Mouse (Mus musculus) limb, embryonic 13.5 days (tissue): ENCODE measurements around the gene Fnbp1l. TPM values are rescaled to one million over a fixed set of nuclear protein-coding genes. Genes with fewer than 3 reads are reported as not detected.

Experiments used
- ATAC-seq: fragments of 200-750 bp; cut with Nextera tagmentation; 2 replicates; pipeline ENCODE4 v1.8.0; 2017; ENCODE audit warnings: low read depth, moderate number of reproducible peaks, moderate TSS enrichment; ENCODE audit not compliant: low FRiP score
- H3K27ac ChIP-seq: fragments of 300-500 bp; sonication (generic); 2 replicates; pipeline ENCODE4 v1.5.1; 2015; ENCODE audit warnings: inconsistent platforms, mild to moderate bottlenecking, moderate library complexity
- H3K27me3 ChIP-seq: fragments of 300-500 bp; sonication (generic); 2 replicates; pipeline ENCODE4 v1.6.1; 2015; ENCODE audit warnings: mild to moderate bottlenecking, inconsistent platforms
- H3K36me3 ChIP-seq: fragments of 300-500 bp; sonication (generic); 2 replicates; pipeline ENCODE4 v1.6.1; 2015; ENCODE audit warnings: inconsistent platforms, mild to moderate bottlenecking, moderate library complexity
- H3K4me1 ChIP-seq: fragments of 300-500 bp; sonication (generic); 2 replicates; pipeline ENCODE4 v1.6.1; 2015; ENCODE audit warnings: inconsistent platforms
- H3K4me2 ChIP-seq: fragments of 300-500 bp; sonication (generic); replicated peaks from 2 replicates; pipeline ENCODE4 v1.6.1; 2015; ENCODE audit warnings: inconsistent platforms, mild to moderate bottlenecking, moderate library complexity
- H3K4me3 ChIP-seq: fragments of 300-500 bp; sonication (generic); 2 replicates; pipeline ENCODE4 v1.5.1; 2015; ENCODE audit warnings: moderate library complexity, mild to moderate bottlenecking, inconsistent platforms
- H3K9ac ChIP-seq: fragments of 300-500 bp; sonication (generic); 2 replicates; pipeline ENCODE4 v1.6.1; 2015; ENCODE audit warnings: mild to moderate bottlenecking, inconsistent platforms
- H3K9me3 ChIP-seq: fragments of 300-500 bp; sonication (generic); 2 replicates; pipeline ENCODE4 v1.6.1; 2016; ENCODE audit warnings: inconsistent platforms
- WGBS: fragments of 180-500 bp; shearing (Covaris S2); methylation state at CpG from one replicate; pipeline ENCODE4 v1.1.7; 2015; 5-methylcytosine and 5-hydroxymethylcytosine counted together
- polyA plus RNA-seq: library from polyadenylated mRNA; unstranded; fragments of >200 nt; fragmentation: Nextera tagmentation; extraction: Ambion mirVana; gene quantifications from 2 replicates; pipeline ENCODE4 v1.2.1, GENCODE M21; 2015

Gene Fnbp1l
- polyA plus RNA-seq, 1 experiment from 2014 or later = 77.8 TPM

DNA sequence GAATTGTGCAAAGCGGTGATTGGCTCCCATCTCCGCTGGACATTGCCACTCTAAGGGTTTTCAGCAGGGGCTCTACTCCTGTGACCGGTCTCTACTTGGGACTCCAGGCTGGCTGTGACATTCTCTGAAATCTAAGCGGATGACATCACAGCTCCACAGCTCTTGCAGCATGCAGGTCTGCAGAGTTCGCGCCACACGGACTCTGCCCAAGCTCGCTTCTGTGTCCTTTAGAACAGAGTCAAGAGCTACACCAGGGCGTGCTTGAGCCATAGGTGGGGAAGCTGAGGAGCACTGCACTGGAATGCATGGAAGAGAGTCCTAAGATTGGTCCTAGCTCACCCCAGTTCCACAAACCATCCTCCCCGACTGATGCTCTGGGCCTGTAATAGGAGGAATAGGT, 9.0 kb upstream of the Fnbp1l start:
- ATAC-seq = no peak
- Histone ChIP-seq H3K4me1 (peaks cover 8% of the 10 kb centered on the region; the same call in 1 of the 2 replicates), H3K4me3 (no peak overlapping the region), H3K9ac (no peak overlapping the region), H3K36me3 (no peaks in the 10 kb centered on the region), H3K27me3 (no peaks in the 10 kb centered on the region), H3K4me2 (no peak overlapping the region), H3K27ac (no peak overlapping the region), H3K9me3 (no peaks in the 10 kb centered on the region)
- WGBS = 94% methylated on average over 10 of the region's 10 CpGs

DNA sequence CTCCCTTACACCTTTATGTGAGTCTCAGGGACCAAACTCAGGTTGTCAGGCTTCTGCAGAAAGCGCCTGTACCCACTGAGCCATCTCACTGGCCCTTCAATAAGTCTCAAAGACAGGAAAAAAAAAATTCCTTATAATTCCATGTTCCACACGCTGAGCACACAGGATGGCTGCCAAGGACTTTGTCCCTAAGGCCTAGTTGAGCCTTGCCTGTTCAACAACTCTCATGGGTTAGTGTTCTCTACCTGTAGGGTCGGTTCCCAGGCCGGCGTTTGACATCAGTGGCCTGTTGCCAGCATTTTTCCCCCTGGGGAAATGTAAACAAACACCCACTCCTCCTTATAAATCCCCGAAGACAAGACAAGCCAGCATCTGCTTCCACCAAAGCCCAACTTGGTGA, 8.3 kb upstream of the Fnbp1l start:
- WGBS = 79% methylated on average over 6 of the region's 6 CpGs
- no peaks in the 10 kb centered on the region for H3K36me3 ChIP-seq
- no peak overlapping the region for H3K27ac ChIP-seq
- no peak overlapping the region for H3K4me2 ChIP-seq
- peaks cover 8% of the 10 kb centered on the region; the same call in 1 of the 2 replicates for H3K4me1 ChIP-seq
- H3K9me3 ChIP-seq = no peaks in the 10 kb centered on the region
- H3K9ac ChIP-seq = no peak overlapping the region
- no peak for ATAC-seq
- H3K27me3 ChIP-seq = no peaks in the 10 kb centered on the region
- H3K4me3 ChIP-seq = no peak overlapping the region

DNA sequence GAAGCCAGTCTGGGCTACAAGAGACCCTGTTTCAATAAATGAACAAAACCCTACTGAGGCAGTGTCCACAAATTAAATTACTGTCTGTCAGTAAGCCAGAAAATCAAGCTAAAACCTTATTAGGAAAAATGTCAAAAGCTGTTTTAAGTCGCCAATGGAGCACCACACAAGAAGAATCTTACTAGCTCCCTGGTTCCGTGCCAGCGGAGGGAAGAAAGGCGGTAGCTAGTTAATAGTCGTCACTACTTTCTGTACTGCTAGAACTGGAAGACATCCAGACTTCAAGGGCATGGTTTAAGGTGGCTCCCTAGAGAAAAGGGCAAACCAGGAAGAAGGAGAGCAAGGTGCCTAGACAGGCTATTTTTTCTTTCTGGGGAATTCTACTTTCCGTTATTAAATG, 5.1 kb upstream of the Fnbp1l start:
- Histone ChIP-seq H3K9me3 (no peaks in the 10 kb centered on the region), H3K36me3 (no peaks in the 10 kb centered on the region), H3K4me2 (no peak overlapping the region), H3K9ac (no peak overlapping the region), H3K4me1 (peaks cover 18% of the 10 kb centered on the region), H3K27me3 (no peaks in the 10 kb centered on the region), H3K4me3 (no peak overlapping the region), H3K27ac (0 out of 2 replicates have a peak overlapping the region, but pooled peaks have one; percentile 3)
- 58% methylated on average over 6 of the region's 6 CpGs for WGBS
- no peak for ATAC-seq

DNA sequence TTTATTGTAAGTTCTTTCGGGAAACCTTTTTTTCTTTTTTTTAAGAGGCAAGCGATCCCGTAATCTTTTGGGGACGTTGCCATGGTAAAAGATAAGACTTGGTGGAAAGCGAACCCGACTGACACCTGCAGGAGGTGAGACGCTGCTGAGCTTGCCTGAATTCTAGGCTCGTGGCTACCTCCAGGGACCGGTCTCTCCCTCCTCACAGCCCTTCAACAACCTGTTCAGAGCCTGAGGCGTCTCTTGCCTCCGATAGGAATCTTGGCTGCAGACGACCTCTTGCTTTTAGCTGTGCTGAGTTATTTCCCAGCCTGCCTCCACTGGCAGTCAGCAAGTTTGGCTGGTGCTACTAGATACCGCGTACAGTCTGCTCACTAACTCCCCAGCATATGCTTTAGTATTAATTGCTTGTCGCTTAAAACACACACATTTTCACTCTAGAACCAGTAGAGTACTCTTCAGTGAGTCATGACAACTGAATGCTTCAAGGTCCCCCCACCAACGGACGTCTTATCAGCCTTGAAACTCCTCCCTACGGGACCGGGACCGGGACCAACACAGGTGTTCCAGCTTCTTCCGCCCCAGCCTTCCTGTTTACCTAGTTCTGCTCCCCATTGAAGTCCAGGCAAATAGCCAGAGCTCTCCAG, 893 bp upstream of the Fnbp1l start:
- Histone ChIP-seq H3K27me3 (no peaks in the 10 kb centered on the region), H3K4me1 (peaks cover 40% of the 10 kb centered on the region), H3K27ac (peak overlapping the region; percentile 98), H3K4me2 (peak overlapping the region; percentile 81), H3K9ac (peak overlapping the region; percentile 99), H3K9me3 (no peaks in the 10 kb centered on the region), H3K4me3 (peak overlapping the region; percentile 96), H3K36me3 (no peaks in the 10 kb centered on the region)
- WGBS = under 1% methylated on average over 21 of the region's 21 CpGs
- peak; percentile 14; the same call in 1 of the 2 replicates for ATAC-seq

DNA sequence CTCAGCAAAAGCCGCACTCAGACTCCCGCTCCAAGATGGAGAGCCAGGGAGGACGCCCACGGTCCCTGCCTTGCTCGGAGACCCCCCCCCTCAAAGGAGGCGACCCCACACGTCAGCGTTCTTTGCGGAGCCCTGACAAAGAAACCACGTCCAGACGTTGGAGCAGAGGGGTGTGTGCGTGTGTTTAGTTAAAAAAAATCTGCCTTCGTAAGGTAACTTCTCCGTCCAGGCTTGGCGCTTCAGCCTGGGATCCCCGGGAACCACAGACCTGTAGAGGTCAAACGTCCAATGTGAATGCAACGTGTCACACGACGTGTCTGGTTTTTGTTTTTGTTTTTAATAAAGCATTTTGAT, 393 bp upstream of the Fnbp1l start:
- Histone ChIP-seq H3K4me3 (peak overlapping the region; percentile 96), H3K36me3 (no peaks in the 10 kb centered on the region), H3K9me3 (no peaks in the 10 kb centered on the region), H3K27ac (peak overlapping the region; percentile 98), H3K4me2 (peak overlapping the region; percentile 81), H3K4me1 (peaks cover 43% of the 10 kb centered on the region), H3K9ac (peak overlapping the region; percentile 99), H3K27me3 (no peaks in the 10 kb centered on the region)
- peak; percentile 66 for ATAC-seq
- WGBS = 0% methylated on average over 20 of the region's 20 CpGs

DNA sequence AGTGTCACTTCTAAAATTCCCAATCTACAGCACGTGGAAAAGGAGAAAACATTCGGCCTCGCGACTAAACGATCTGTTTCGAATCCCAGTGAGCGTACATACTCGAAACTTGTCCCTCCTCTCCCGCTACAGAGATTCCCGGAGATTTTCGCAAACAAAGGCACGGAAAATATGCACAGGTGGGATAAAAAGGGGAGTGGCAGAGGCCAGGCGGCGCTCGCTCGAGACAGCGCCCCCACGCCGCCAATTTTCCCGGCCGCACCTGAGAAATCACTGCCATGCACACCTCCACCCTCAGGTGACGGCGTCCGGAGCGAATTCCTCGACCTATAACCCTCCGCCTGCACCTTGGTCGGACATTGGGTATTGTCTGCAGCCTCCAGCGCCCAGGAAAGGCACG, 1.1 kb downstream of the Fnbp1l start:
- H3K9ac ChIP-seq = peak overlapping the region; percentile 99
- H3K9me3 ChIP-seq = no peaks in the 10 kb centered on the region
- peaks cover 40% of the 10 kb centered on the region for H3K4me1 ChIP-seq
- H3K4me3 ChIP-seq = peak overlapping the region; percentile 96
- peak overlapping the region; percentile 81 for H3K4me2 ChIP-seq
- no peaks in the 10 kb centered on the region for H3K27me3 ChIP-seq
- peak overlapping the region; percentile 98; the same call in 1 of the 2 replicates for H3K27ac ChIP-seq
- no peaks in the 10 kb centered on the region for H3K36me3 ChIP-seq
- under 1% methylated on average over 30 of the region's 30 CpGs for WGBS
- ATAC-seq = no peak

DNA sequence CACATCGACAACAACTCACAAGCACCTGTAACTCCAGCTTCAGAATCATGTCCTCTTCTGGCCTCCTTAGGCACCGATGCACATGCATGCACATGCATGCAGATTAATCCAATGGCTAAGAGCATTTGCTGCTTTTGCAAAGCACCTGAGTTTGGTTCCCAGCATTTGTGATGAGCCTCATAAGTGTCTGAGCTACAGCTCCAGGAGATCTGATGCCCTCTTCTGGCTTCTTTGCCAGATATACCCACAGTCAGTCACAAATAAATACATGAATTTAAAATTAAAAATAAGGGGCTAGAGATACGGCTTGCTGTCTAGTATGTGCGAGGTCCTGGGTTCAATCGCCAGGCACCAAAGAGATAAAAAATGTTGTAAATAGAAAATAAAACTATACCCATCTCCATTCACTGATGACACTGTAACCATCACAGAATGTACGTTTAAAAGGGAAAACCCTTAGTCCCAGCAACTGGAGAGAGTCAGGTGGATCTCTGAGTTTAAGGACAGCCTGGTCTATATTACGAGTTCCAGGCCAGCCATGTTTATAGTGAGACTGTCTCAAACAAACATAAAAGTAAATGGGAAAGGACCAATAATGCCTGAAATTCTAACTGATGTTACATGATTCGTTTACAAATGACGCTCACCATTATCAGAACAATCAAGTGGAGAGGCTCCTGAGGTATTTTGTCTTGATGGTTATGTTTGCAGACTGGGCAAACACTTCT, 1.7 kb downstream of the Fnbp1l start:
- Histone ChIP-seq H3K36me3 (no peaks in the 10 kb centered on the region), H3K4me2 (peak overlapping the region; percentile 81), H3K4me1 (peaks cover 42% of the 10 kb centered on the region), H3K4me3 (peak overlapping the region; percentile 96), H3K9me3 (no peaks in the 10 kb centered on the region), H3K27me3 (no peaks in the 10 kb centered on the region), H3K9ac (peak overlapping the region; percentile 99), H3K27ac (peak overlapping the region; percentile 29; the same call in 1 of the 2 replicates)
- 44% methylated on average over 9 of the region's 9 CpGs for WGBS
- no peak for ATAC-seq

DNA sequence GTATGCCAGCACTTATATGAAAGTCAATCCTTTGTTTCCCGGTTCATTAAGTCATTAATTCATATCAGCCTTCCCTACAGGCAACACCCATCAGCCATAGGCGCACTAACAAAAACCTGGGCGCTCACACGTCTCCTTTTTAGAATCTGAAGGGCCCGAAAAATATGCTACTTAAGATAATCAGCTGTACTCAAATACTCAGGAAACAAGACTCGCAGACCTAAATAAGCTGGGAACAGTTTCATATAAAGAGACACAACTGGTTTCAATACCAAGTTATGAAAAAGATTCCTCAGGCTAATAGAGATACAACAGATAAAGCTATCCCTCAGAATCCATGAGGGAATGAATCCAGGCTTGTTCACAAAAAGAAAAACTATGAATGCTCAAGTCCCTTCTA, 7.0 kb downstream of the Fnbp1l start:
- Histone ChIP-seq H3K4me1 (peaks cover 33% of the 10 kb centered on the region), H3K9me3 (no peaks in the 10 kb centered on the region), H3K36me3 (peaks cover 7% of the 10 kb centered on the region), H3K4me3 (no peak overlapping the region), H3K27ac (no peak overlapping the region), H3K27me3 (no peaks in the 10 kb centered on the region), H3K4me2 (no peak overlapping the region), H3K9ac (no peak overlapping the region)
- 80% methylated on average over 6 of the region's 6 CpGs for WGBS
- no peak for ATAC-seq

DNA sequence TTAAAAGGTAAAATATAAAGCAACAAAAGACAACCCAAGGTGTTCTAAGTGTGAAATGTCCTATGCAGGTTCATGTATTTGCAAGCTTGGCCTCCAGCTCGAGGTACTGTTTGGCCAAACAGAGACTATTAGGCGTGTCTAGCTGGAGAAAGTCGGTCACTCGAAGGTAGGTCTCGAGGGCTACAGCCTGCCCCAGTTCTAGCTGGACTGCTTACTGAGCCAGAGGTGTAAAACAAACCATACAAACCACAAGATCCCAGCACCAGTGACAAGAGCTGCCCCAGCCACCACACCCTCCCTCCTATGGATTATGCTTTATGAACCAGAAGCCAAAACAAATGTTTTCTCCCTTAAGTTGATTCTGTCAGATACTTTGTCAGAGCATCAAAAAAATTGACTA, 7.8 kb downstream of the Fnbp1l start:
- Histone ChIP-seq H3K4me2 (no peak overlapping the region), H3K4me1 (peaks cover 29% of the 10 kb centered on the region), H3K9me3 (no peaks in the 10 kb centered on the region), H3K27me3 (no peaks in the 10 kb centered on the region), H3K36me3 (peaks cover 7% of the 10 kb centered on the region), H3K27ac (no peak overlapping the region), H3K9ac (no peak overlapping the region), H3K4me3 (no peak overlapping the region)
- ATAC-seq = no peak
- 76% methylated on average over 5 of the region's 5 CpGs for WGBS

DNA sequence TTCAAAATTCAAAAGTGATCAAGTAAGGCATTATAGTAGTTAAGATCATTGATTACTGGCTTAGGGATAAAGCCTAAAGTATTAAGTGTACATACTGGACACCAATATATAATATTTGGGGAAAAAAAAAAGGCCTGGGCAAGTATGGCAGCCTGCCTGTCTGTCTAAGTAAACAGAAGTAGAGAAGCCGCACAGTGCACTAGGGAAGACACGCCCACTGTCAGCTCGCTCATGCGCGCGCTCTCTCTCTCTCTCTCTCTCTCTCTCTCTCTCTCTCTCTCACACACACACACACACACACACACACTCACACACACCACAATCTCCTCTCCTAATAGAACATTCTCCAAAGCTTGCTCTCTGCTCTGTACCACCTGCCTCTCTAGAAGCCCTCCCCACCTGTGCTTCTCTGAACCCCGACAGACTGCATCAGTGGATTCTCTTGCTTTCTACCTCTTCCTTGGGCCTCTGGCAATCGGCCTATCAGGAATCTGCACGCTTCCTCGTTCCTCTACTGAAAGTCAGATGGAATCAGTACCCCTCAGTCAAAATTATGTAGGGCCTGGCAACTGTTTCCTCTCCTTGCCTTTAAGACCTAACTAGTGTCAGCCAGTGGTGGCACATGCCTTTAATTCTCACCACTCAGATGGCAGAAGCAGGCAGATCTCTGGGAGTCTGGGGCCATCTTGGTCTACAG, 13.3 kb downstream of the Fnbp1l start:
- ATAC-seq = no peak
- Histone ChIP-seq H3K9ac (no peak overlapping the region), H3K27me3 (no peaks in the 10 kb centered on the region), H3K4me1 (peaks cover 15% of the 10 kb centered on the region), H3K27ac (no peak overlapping the region), H3K4me2 (no peak overlapping the region), H3K36me3 (peaks cover 10% of the 10 kb centered on the region), H3K9me3 (no peaks in the 10 kb centered on the region), H3K4me3 (no peak overlapping the region)
- 87% methylated on average over 10 of the region's 10 CpGs for WGBS

DNA sequence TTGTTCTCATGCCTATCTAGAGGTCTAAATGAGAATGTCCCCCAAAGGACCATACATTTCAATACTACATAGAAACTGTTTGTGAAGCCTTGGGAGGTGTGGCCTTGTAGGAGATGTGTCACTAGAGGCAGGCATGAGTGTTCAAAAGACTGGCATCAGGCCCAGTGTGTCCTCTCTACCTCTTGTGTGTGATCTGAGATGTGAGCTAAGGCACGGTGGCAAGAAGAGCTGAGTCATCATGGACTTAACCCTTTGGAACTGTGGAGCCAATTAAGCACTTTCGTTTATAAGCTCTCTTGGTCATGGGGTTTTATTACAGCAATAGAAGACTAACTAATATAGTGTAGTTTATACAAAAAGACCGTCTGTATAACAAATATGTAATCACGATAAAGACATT, 16.3 kb downstream of the Fnbp1l start:
- ATAC-seq = no peak
- H3K4me2 ChIP-seq = no peak overlapping the region
- no peaks in the 10 kb centered on the region for H3K9me3 ChIP-seq
- no peaks in the 10 kb centered on the region for H3K27me3 ChIP-seq
- H3K4me3 ChIP-seq = no peak overlapping the region
- peaks cover 10% of the 10 kb centered on the region for H3K36me3 ChIP-seq
- no peak overlapping the region for H3K9ac ChIP-seq
- H3K27ac ChIP-seq = no peak overlapping the region
- H3K4me1 ChIP-seq = peaks cover 17% of the 10 kb centered on the region
- 66% methylated on average over 4 of the region's 4 CpGs for WGBS

DNA sequence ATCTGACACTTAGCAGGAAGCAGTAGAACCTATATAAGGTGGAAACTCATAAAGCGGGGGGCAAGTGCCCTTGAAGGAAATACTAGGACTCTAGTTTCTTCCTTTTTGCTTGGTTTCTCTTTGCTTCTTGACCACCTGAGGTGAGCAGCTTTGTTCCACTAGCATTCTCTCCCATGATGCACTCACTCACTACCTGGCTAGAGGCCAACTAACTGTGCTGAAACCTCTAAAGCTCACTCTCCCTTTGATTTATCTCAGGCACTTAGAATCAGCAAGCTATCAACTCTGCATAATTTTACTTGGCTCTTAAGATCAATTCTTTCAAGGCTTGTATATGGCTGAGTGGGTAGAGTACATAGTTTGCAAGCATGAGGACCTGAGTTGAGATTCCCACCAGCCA, 17.1 kb downstream of the Fnbp1l start:
- no peak overlapping the region for H3K9ac ChIP-seq
- H3K36me3 ChIP-seq = peaks cover 8% of the 10 kb centered on the region
- no peaks in the 10 kb centered on the region for H3K27me3 ChIP-seq
- H3K27ac ChIP-seq = no peak overlapping the region
- no peak for ATAC-seq
- H3K4me3 ChIP-seq = no peak overlapping the region
- no peak overlapping the region for H3K4me2 ChIP-seq
- peaks cover 17% of the 10 kb centered on the region for H3K4me1 ChIP-seq
- WGBS = 95% methylated on average over 1 of the region's 1 CpGs
- H3K9me3 ChIP-seq = no peaks in the 10 kb centered on the region
